Mouse (Mus musculus): ENCODE measurements around the gene Gpr137. TPM values are rescaled to one million over a fixed set of nuclear protein-coding genes. Genes with fewer than 3 reads are reported as not detected.
"Not testable (repeated sequence)": the region's sequence is repeated elsewhere in the genome, so short reads cannot be mapped to it uniquely, and the experiment has no call there.

Gpr137 gene
- total and polyA plus RNA-seq, 2 experiments from 2014 or later: 68.7 to 122 TPM

- WGBS: 77% methylated on average over 3 of the region's 3 CpGs
- DNase-seq (ENCODE audit: low spot score): no peak
- Histone ChIP-seq H3K4me1 (ENCODE audit: insufficient read depth, low read length) (peaks cover 9% of the 10 kb centered on the region; the same call in 1 of the 2 replicates), H3K4me2 (ENCODE audit: low read depth, low read length) (no peak overlapping the region), H3K27ac (no peak overlapping the region), H3K9ac (replicated peaks; ENCODE audit: low read length) (no peak overlapping the region), H3K9me3 (ENCODE audit: low read length) (no peaks in the 10 kb centered on the region), H3K27me3 (ENCODE audit: insufficient read depth, low read length) (no peaks in the 10 kb centered on the region), H3K4me3 (ENCODE audit: low read length) (no peak overlapping the region), H3K36me3 (ENCODE audit: insufficient read depth, low read length) (peaks cover 16% of the 10 kb centered on the region)
- ATAC-seq: no peak
- no peak for TF ChIP-seq CTCF (IDR thresholded peaks at IDR 0.05; ENCODE audit: low read depth)
These were observed 36.1 kb downstream of the Gpr137 start for GRCm38 (mm10) chr19:6906199-6906598.

DNA sequence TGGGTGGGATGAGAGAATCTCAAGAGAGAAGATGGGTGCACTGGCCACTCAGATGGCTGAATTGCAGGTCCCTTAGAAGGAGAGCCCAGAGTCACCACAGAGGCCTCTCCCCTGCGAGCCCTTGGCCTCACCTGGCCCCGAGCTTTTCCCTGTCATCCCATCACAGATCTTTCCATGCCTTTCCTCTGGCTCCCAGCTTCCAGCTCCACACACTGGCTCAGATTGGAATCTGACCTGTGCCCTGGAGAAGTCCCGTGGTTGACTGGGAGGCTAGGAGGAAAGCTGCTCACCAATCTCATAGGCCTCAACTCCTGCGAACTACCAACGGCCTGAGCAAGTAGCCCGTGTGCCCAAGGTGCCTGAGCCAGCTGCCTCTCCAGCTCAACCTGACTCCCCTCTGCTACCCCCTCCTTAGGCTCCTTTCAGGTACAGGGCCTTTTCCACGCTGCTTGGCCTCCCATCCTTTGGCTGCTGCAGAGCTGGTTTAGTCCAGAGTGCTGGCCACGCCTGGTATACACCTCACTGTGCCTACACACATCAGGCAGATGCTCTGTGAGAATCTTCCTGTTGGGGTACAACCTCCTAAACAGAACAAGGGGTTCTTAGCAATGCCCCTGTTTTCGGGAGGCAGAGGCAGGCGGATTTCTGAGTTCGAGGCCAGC lies 36.7 kb downstream of the Gpr137 start:
- Histone ChIP-seq H3K9me3 (ENCODE audit: low read length) (no peaks in the 10 kb centered on the region), H3K4me1 (ENCODE audit: insufficient read depth, low read length) (peaks cover 6% of the 10 kb centered on the region; the same call in 1 of the 2 replicates), H3K4me3 (ENCODE audit: low read length) (no peak overlapping the region), H3K27me3 (ENCODE audit: insufficient read depth, low read length) (no peaks in the 10 kb centered on the region), H3K9ac (replicated peaks; ENCODE audit: low read length) (no peak overlapping the region), H3K36me3 (ENCODE audit: insufficient read depth, low read length) (peaks cover 15% of the 10 kb centered on the region), H3K4me2 (ENCODE audit: low read depth, low read length) (no peak overlapping the region), H3K27ac (no peak overlapping the region)
- ATAC-seq (no peak), DNase-seq (ENCODE audit: low spot score) (no peak)
- 96% methylated on average over 11 of the region's 11 CpGs for WGBS
- TF ChIP-seq CTCF (IDR thresholded peaks at IDR 0.05; ENCODE audit: low read depth): no peak

- ATAC-seq: no peak
- Histone ChIP-seq H3K27me3 (ENCODE audit: insufficient read depth, low read length) (no peaks in the 10 kb centered on the region), H3K27ac (no peak overlapping the region), H3K4me2 (ENCODE audit: low read depth, low read length) (no peak overlapping the region), H3K4me1 (ENCODE audit: insufficient read depth, low read length) (peaks cover 6% of the 10 kb centered on the region; the same call in 1 of the 2 replicates), H3K4me3 (ENCODE audit: low read length) (no peak overlapping the region), H3K36me3 (ENCODE audit: insufficient read depth, low read length) (peaks cover 15% of the 10 kb centered on the region), H3K9ac (replicated peaks; ENCODE audit: low read length) (no peak overlapping the region), H3K9me3 (ENCODE audit: low read length) (no peaks in the 10 kb centered on the region)
- no peak for TF ChIP-seq CTCF (IDR thresholded peaks at IDR 0.05; ENCODE audit: low read depth)
- 84% methylated on average over 2 of the region's 2 CpGs for WGBS
- DNase-seq (ENCODE audit: low spot score): no peak
These were observed 37.4 kb downstream of the Gpr137 start for GRCm38 (mm10) chr19:6904846-6905245.

GRCm38 (mm10) chr19:6903031-6903430 lies 39.2 kb downstream of the Gpr137 start:
- ATAC-seq (no peak), DNase-seq (ENCODE audit: low spot score) (no peak)
- Histone ChIP-seq H3K9ac (replicated peaks; ENCODE audit: low read length) (no peak overlapping the region), H3K27me3 (ENCODE audit: insufficient read depth, low read length) (no peaks in the 10 kb centered on the region), H3K4me2 (ENCODE audit: low read depth, low read length) (no peak overlapping the region), H3K36me3 (ENCODE audit: insufficient read depth, low read length) (peaks cover 15% of the 10 kb centered on the region), H3K27ac (no peak overlapping the region), H3K4me3 (ENCODE audit: low read length) (no peak overlapping the region), H3K4me1 (ENCODE audit: insufficient read depth, low read length) (peaks cover under 1% of the 10 kb centered on the region; the same call in 1 of the 2 replicates), H3K9me3 (ENCODE audit: low read length) (no peaks in the 10 kb centered on the region)
- 100% methylated on average over 1 of the region's 1 CpGs for whole genome bisulfite sequencing
- no peak for TF ChIP-seq CTCF (IDR thresholded peaks at IDR 0.05; ENCODE audit: low read depth)

GRCm38 (mm10) chr19:6899641-6900040 lies 42.6 kb downstream of the Gpr137 start:
- Histone ChIP-seq H3K27me3 (ENCODE audit: insufficient read depth, low read length) (no peaks in the 10 kb centered on the region), H3K4me3 (ENCODE audit: low read length) (no peak overlapping the region), H3K4me2 (ENCODE audit: low read depth, low read length) (no peak overlapping the region), H3K27ac (no peak overlapping the region), H3K4me1 (ENCODE audit: insufficient read depth, low read length) (no peaks in the 10 kb centered on the region), H3K9ac (replicated peaks; ENCODE audit: low read length) (no peak overlapping the region), H3K9me3 (ENCODE audit: low read length) (no peaks in the 10 kb centered on the region), H3K36me3 (ENCODE audit: insufficient read depth, low read length) (no peaks in the 10 kb centered on the region; the same call in 1 of the 2 replicates)
- no peak for TF ChIP-seq CTCF (IDR thresholded peaks at IDR 0.05; ENCODE audit: low read depth)
- WGBS: 84% methylated on average over 4 of the region's 4 CpGs
- ATAC-seq (no peak), DNase-seq (ENCODE audit: low spot score) (no peak)

DNA sequence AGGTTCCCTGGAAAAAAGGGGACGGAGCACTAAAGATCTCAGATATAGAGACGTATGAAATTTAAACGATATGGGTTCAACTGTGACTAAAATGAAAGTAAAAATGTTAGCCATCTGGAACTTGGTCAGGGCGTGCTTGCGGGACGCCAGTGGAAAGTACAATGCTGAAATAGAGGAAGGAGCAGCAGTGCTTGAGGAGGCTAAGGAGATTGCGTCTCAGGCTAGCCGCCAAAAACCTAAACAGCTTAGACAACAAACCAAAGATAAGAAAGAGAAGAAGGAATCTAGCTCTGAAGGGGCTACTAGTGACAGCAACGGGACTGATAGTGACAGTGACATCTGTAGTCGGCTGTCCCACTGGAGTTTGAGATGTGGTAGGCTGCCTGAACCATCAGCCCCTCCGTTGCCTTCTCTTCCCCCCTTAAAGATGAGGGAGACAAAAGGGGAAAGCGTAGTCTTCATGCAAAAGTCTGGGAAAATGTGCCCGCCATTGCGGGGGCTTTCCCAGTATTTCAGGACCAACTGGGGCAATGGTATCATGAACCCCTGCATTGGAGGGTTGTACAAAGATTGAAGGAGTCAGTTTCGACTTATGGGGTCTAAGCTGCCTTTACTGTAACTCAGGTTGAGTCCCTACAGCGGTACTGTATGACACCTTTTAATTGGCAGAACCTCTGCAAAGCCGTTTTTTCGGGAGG lies 46.5 kb downstream of the Gpr137 start:
- H3K4me2 ChIP-seq (ENCODE audit: low read depth, low read length); H3K36me3 ChIP-seq (ENCODE audit: insufficient read depth, low read length); ATAC-seq; H3K27me3 ChIP-seq (ENCODE audit: insufficient read depth, low read length); H3K9me3 ChIP-seq (ENCODE audit: low read length); H3K27ac ChIP-seq; DNase-seq (ENCODE audit: low spot score); H3K9ac ChIP-seq (replicated peaks; ENCODE audit: low read length); H3K4me1 ChIP-seq (ENCODE audit: insufficient read depth, low read length); H3K4me3 ChIP-seq (ENCODE audit: low read length): not testable (repeated sequence)
- 93% methylated on average over 18 of the region's 18 CpGs for WGBS
